Mouse (Mus musculus) frontal cortex, adult 2 months (tissue): Measurements from ENCODE around the gene Sfpq. TPM values are rescaled to one million over a fixed set of nuclear protein-coding genes. Genes with fewer than 3 reads are reported as not detected.
A peak's percentile ranks its signal among the peaks of the same experiment; 100 is the strongest.
"Not testable (repeated sequence)": the region's sequence is repeated elsewhere in the genome, so short reads cannot be mapped to it uniquely, and the experiment has no call there.

Source experiments
- DNase-seq, 2 experiments: peaks; one replicate each; pipeline ENCODE4 v3.0.0; 2022; ENCODE audit warnings: low spot score in 1 of 2; ENCODE audit errors: extremely low spot score in 1 of 2
- polyA plus RNA-seq: library from polyadenylated mRNA; depleted of rRNA; stranded (reverse); fragments of >200 nt; gene quantifications from 2 replicates; pipeline ENCODE4 v1.2.3, GENCODE M21; 2012; rRNA removed

Gene Sfpq
- 163 and 168 TPM in 2 replicates for polyA plus RNA-seq

GRCm38 (mm10) chr4:127021151-127021945 is at the start of gene Sfpq:
Gene Sfpq (plus strand): TSS chr4:127021324.
- DNase-seq: peak; percentile 98 to 100

GRCm38 (mm10) chr4:126977467-126977866 is 43.7 kb upstream of the Sfpq start:
- peak in 1 of 2 experiments; percentile 47 for DNase-seq

DNA sequence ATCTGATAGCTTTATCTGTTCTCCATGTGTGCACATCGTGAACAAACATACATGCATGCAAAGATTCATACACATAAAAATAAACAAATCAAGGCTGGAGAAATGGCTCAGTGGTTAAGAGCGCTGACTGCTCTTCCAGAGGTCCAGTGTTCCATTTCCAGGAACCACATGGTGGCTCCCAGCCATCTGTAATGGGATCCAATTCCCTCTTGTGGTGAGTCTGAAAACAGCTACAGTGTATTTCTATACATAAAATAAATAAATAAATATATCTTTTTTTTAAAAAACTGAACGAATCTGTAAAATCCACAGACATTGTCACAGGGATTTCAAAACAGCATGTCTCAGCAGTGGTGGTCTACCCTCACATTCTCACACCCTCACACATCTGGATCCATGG is 42.4 kb upstream of the Sfpq start:
- no peak for DNase-seq

GRCm38 (mm10) chr4:126983321-126983720 is 37.8 kb upstream of the Sfpq start:
- no peak for DNase-seq

DNA sequence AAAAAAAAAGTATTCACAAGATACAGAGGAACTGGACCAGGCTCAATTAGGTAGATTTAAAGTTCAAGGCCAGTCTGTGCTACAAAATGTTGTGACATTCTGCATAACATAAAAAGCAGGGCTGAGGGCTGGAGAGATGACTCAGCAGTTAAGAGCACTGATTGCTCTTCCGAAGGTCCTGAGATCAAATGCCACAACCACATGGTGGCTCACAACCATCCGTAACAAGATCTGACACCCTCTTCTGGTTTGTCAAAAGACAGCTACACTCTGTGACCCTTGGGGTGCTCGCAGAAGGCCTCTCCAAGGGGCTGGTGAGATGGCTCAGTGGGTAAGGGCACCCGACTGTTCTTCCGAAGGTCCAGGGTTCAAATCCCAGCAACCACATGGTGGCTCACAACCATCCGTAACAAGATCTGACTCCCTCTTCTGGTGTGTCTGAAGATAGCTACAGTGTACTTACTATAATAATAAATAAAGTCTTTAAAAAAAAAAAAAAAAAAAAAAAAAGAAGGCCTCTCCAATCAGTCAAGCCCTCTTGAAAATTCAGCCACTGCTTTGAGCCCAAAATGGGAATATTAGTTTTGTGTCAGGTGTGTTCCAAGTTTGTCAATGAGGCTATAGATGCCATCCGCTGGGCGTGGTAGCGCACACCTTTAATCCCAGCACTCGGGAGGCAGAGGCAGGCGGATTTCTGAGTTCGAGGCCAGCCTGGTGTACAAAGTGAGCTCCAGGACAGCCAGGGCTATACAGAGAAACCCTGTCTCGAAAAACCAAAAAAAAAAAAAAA is 37.2 kb upstream of the Sfpq start:
- DNase-seq: not testable (repeated sequence)

GRCm38 (mm10) chr4:126986768-126987167 is 34.4 kb upstream of the Sfpq start:
- DNase-seq: no peak

- DNase-seq: no peak
Observed at GRCm38 (mm10) chr4:126988503-126988902, 32.6 kb upstream of the Sfpq start.

- no peak for DNase-seq
Observed at GRCm38 (mm10) chr4:126990553-126990952, 30.6 kb upstream of the Sfpq start.

GRCm38 (mm10) chr4:126992356-126992755 is 28.8 kb upstream of the Sfpq start:
- no peak for DNase-seq

GRCm38 (mm10) chr4:126999372-126999771 is 21.8 kb upstream of the Sfpq start:
- DNase-seq: not testable (repeated sequence)

DNA sequence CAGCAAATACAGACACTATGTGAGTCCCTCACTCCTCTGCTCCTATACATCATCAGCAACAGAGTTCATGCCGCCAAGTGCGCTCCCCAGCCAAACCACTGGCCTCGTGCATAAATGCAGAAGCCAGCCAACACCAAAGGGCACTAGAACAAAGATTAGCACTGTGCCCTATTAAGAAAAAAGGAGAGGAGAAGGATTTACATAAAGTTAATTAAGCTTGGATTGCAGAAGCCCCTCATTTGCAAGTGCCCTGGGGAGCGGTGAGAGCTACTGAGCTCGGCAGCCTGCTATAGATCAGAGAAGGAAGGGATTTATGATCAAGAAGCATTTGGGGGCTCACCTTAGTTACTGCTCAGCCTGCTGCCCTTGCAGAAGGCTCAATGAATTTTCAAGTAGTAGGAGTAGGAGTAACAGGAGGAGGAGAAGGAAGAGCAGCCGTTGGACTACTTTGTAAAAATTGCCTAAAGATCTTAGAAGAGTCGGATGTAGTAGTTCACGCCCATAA is 20.5 kb upstream of the Sfpq start:
- no peak for DNase-seq

GRCm38 (mm10) chr4:127004384-127004783 is 16.7 kb upstream of the Sfpq start:
- DNase-seq: no peak

DNA sequence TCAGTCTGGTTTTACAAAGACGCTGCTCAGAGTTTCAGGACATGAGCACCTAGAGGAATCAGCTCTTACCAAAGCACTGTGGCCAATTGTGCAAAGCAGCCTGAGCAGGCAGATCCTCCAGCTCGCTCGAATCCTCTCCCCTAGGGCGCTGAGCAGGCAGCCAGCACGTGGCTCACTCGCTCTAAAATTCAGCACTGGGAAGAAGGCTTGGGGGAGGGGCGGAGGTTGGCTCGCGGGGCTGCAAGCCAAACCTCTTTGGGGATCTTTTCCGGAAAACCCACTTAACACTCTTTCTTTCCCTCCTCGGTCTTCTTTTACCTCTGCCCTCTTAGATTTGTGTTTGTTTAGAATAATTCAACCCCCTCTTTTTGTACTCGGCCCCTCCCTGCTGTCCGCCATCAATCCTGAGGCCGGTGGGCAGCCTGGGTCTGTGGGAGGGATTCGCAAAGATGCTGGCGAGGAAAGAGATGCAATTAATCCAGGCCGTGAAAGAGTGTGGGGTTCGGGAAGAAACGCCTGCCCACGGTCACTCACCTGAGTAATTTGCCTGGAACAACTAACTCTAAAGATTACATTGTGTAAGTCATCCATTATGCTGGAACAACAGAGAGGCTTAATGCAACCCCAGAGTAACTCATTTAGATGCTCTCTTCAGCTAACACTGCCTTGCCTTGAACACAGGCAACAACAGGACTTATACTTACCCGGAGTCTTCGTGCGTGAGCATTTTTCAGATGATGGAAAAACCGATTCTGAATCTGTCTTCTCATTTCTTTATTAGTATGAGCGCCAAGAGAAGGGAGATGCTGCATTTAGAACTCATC is 15.8 kb upstream of the Sfpq start:
- DNase-seq: peak; percentile 53 to 80

- DNase-seq: peak; percentile 67 to 93
Observed at GRCm38 (mm10) chr4:127015294-127015993, 5.7 kb upstream of the Sfpq start.

- DNase-seq: no peak
Observed at GRCm38 (mm10) chr4:127016366-127016765, 4.8 kb upstream of the Sfpq start.

GRCm38 (mm10) chr4:127020411-127021150 is 543 bp upstream of the Sfpq start:
- no peak for DNase-seq

GRCm38 (mm10) chr4:127021989-127022626 is 984 bp downstream of the Sfpq start:
- peak; percentile 53 to 86 for DNase-seq

DNA sequence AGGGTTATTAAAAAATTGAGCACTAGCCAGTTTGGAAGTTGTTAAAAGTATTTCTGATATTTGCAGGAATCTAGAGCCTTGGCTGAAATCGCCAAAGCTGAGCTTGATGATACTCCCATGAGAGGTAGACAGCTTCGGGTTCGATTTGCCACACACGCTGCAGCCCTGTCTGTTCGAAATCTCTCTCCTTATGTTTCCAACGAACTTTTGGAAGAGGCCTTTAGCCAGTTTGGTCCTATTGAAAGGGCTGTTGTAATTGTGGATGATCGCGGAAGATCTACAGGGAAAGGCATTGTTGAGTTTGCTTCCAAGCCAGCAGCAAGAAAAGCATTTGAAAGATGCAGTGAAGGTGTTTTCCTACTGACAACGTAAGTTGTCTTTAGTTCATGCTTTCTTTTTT is 2.1 kb downstream of the Sfpq start:
- DNase-seq: no peak

- DNase-seq: no peak
Observed at GRCm38 (mm10) chr4:127024240-127024639, 3.1 kb downstream of the Sfpq start.
